Mouse (Mus musculus) kidney, embryonic 16.5 days (tissue): Measurements from ENCODE around the gene Tnip1. TPM values are rescaled to one million over a fixed set of nuclear protein-coding genes. Genes with fewer than 3 reads are reported as not detected.
A peak's percentile ranks its signal among the peaks of the same experiment; 100 is the strongest.

Source experiments
- ATAC-seq: fragments of 200-750 bp; cut with Nextera tagmentation; 2 replicates; pipeline ENCODE4 v1.8.0; 2017; ENCODE audit warnings: moderate TSS enrichment; ENCODE audit not compliant: low FRiP score, low TSS enrichment
- H3K27ac ChIP-seq: fragments of 300-500 bp; sonication (generic); 2 replicates; pipeline ENCODE4 v1.5.1; 2014; ENCODE audit warnings: low read length
- H3K27me3 ChIP-seq: fragments of 300-500 bp; sonication (generic); 2 replicates; pipeline ENCODE4 v1.6.1; 2014; ENCODE audit warnings: low read length, control low read depth, mixed read lengths; ENCODE audit not compliant: insufficient read depth
- H3K36me3 ChIP-seq: fragments of 300-500 bp; sonication (generic); 2 replicates; pipeline ENCODE4 v1.6.1; 2014; ENCODE audit warnings: low read length, control low read depth, mixed read lengths; ENCODE audit not compliant: insufficient read depth
- H3K4me1 ChIP-seq: fragments of 300-500 bp; sonication (generic); 2 replicates; pipeline ENCODE4 v1.6.1; 2014; ENCODE audit warnings: low read length, control low read depth, mixed read lengths; ENCODE audit not compliant: insufficient read depth
- H3K4me2 ChIP-seq: fragments of 300-500 bp; sonication (generic); replicated peaks from 2 replicates; pipeline ENCODE4 v1.6.1; 2014; ENCODE audit warnings: low read depth, low read length
- H3K4me3 ChIP-seq: fragments of 300-500 bp; sonication (generic); 2 replicates; pipeline ENCODE4 v1.5.1; 2014; ENCODE audit warnings: mild to moderate bottlenecking, low read length
- H3K9ac ChIP-seq: fragments of 300-500 bp; sonication (generic); replicated peaks from 2 replicates; pipeline ENCODE4 v1.6.1; 2014; ENCODE audit warnings: low read length
- H3K9me3 ChIP-seq: fragments of 300-500 bp; sonication (generic); 2 replicates; pipeline ENCODE4 v1.6.1; 2016; ENCODE audit warnings: low read length, control low read depth
- WGBS: fragments of 180-500 bp; shearing (Covaris S2); extraction: QIAGEN DNeasy Blood & Tissue Kit; methylation state at CpG from one replicate; pipeline ENCODE4 v1.1.7; 2014; 5-methylcytosine and 5-hydroxymethylcytosine counted together
- polyA plus RNA-seq: library from polyadenylated mRNA; unstranded; fragments of >200 nt; fragmentation: Nextera tagmentation; extraction: Ambion mirVana; gene quantifications from 2 replicates; pipeline ENCODE4 v1.2.1, GENCODE M21; 2015

Gene Tnip1
- polyA plus RNA-seq, 1 experiment from 2014 or later = 20.2 TPM

- no peak overlapping the region for H3K9ac ChIP-seq
- WGBS = 91% methylated on average over 5 of the region's 5 CpGs
- peaks cover 18% of the 10 kb centered on the region; the same call in 1 of the 2 replicates for H3K36me3 ChIP-seq
- H3K27ac ChIP-seq = no peak overlapping the region
- H3K4me3 ChIP-seq = no peak overlapping the region
- peaks cover 18% of the 10 kb centered on the region for H3K4me1 ChIP-seq
- H3K9me3 ChIP-seq = no peaks in the 10 kb centered on the region
- no peak overlapping the region for H3K4me2 ChIP-seq
- no peak for ATAC-seq
- H3K27me3 ChIP-seq = no peaks in the 10 kb centered on the region
Measured at GRCm38 (mm10) chr11:54907259-54907658, 55.5 kb downstream of the Tnip1 start.

- Histone ChIP-seq H3K9me3 (no peaks in the 10 kb centered on the region), H3K36me3 (peaks cover 18% of the 10 kb centered on the region; the same call in 1 of the 2 replicates), H3K27ac (no peak overlapping the region), H3K27me3 (no peaks in the 10 kb centered on the region), H3K4me1 (peaks cover 19% of the 10 kb centered on the region), H3K9ac (no peak overlapping the region; the same call in 1 of the 2 replicates), H3K4me3 (no peak overlapping the region), H3K4me2 (no peak overlapping the region)
- 76% methylated on average over 4 of the region's 4 CpGs for WGBS
- ATAC-seq = no peak
Measured at GRCm38 (mm10) chr11:54906466-54906865, 56.3 kb downstream of the Tnip1 start.

- Histone ChIP-seq H3K36me3 (peaks cover 18% of the 10 kb centered on the region; the same call in 1 of the 2 replicates), H3K4me1 (peaks cover 19% of the 10 kb centered on the region), H3K9ac (no peak overlapping the region; the same call in 1 of the 2 replicates), H3K9me3 (no peaks in the 10 kb centered on the region), H3K27me3 (no peaks in the 10 kb centered on the region), H3K4me3 (no peak overlapping the region), H3K27ac (no peak overlapping the region), H3K4me2 (no peak overlapping the region)
- WGBS = 62% methylated on average over 4 of the region's 4 CpGs
- peak; percentile 32; the same call in 1 of the 2 replicates for ATAC-seq
Measured at GRCm38 (mm10) chr11:54905931-54906330, 56.8 kb downstream of the Tnip1 start.

GRCm38 (mm10) chr11:54905086-54905485 is 57.6 kb downstream of the Tnip1 start:
- Histone ChIP-seq H3K27ac (no peak overlapping the region), H3K4me2 (no peak overlapping the region), H3K27me3 (no peaks in the 10 kb centered on the region), H3K4me3 (no peak overlapping the region), H3K36me3 (0 out of 2 replicates have a peak, but pooled peaks cover 12% of the 10 kb centered on the region), H3K4me1 (peaks cover 19% of the 10 kb centered on the region), H3K9me3 (no peaks in the 10 kb centered on the region), H3K9ac (no peak overlapping the region)
- 87% methylated on average over 3 of the region's 3 CpGs for WGBS
- ATAC-seq = no peak

GRCm38 (mm10) chr11:54903940-54904706 is 58.6 kb downstream of the Tnip1 start:
- H3K27me3 ChIP-seq = no peaks in the 10 kb centered on the region
- ATAC-seq = peak; percentile 55; the same call in 1 of the 2 replicates
- H3K9ac ChIP-seq = no peak overlapping the region
- H3K4me1 ChIP-seq = peaks cover 19% of the 10 kb centered on the region
- H3K4me3 ChIP-seq = no peak overlapping the region
- 52% methylated on average over 4 of the region's 4 CpGs for WGBS
- H3K4me2 ChIP-seq = 0 out of 2 replicates have a peak overlapping the region, but pooled peaks have one; percentile 17
- no peak overlapping the region for H3K27ac ChIP-seq
- H3K36me3 ChIP-seq = 0 out of 2 replicates have a peak, but pooled peaks cover 5% of the 10 kb centered on the region
- H3K9me3 ChIP-seq = no peaks in the 10 kb centered on the region

GRCm38 (mm10) chr11:54903339-54903738 is 59.4 kb downstream of the Tnip1 start:
- Histone ChIP-seq H3K36me3 (no peaks in the 10 kb centered on the region), H3K9ac (peak overlapping the region; percentile 69), H3K4me3 (peak overlapping the region; percentile 58), H3K27me3 (no peaks in the 10 kb centered on the region), H3K4me1 (peaks cover 19% of the 10 kb centered on the region), H3K4me2 (peak overlapping the region; percentile 95), H3K9me3 (no peaks in the 10 kb centered on the region), H3K27ac (no peak overlapping the region)
- WGBS = 67% methylated on average over 5 of the region's 5 CpGs
- ATAC-seq = no peak

- H3K27ac ChIP-seq = no peak within 1 kb of the TSS
Measured at GRCm38 (mm10) chr11:54902333-54903323, 60.1 kb downstream of the Tnip1 start, which contains the start of gene Gpx3. Gene Gpx3, plus strand, starts transcription at chr11:54902453.

GRCm38 (mm10) chr11:54899657-54900056 is 63.1 kb downstream of the Tnip1 start:
- Histone ChIP-seq H3K9ac (no peak overlapping the region), H3K4me3 (no peak overlapping the region), H3K36me3 (no peaks in the 10 kb centered on the region), H3K27ac (no peak overlapping the region), H3K9me3 (no peaks in the 10 kb centered on the region), H3K27me3 (no peaks in the 10 kb centered on the region), H3K4me1 (peaks cover 19% of the 10 kb centered on the region), H3K4me2 (no peak overlapping the region)
- WGBS = 55% methylated on average over 4 of the region's 4 CpGs
- ATAC-seq = no peak

More at GRCm38 (mm10) chr11:54902333-54903323, 60.1 kb downstream of the Tnip1 start, which contains the start of gene Gpx3:
- 14% methylated on average over 44 of the region's 45 CpGs for WGBS
- H3K4me1 ChIP-seq = peaks cover 19% of the 10 kb centered on the region
- peak within 1 kb of the TSS; percentile 69 for H3K9ac ChIP-seq
- peak within 1 kb of the TSS; percentile 95 for H3K4me2 ChIP-seq
- no peaks in the 10 kb centered on the region for H3K36me3 ChIP-seq
- H3K27me3 ChIP-seq = no peaks in the 10 kb centered on the region
- H3K4me3 ChIP-seq = peak within 1 kb of the TSS; percentile 58
- ATAC-seq = peak; percentile 86
- no peaks in the 10 kb centered on the region for H3K9me3 ChIP-seq

GRCm38 (mm10) chr11:54897470-54897869 is 65.2 kb downstream of the Tnip1 start:
- H3K9ac ChIP-seq = no peak overlapping the region
- 59% methylated on average over 5 of the region's 5 CpGs for WGBS
- no peaks in the 10 kb centered on the region for H3K9me3 ChIP-seq

More at GRCm38 (mm10) chr11:54897470-54897869, 65.2 kb downstream of the Tnip1 start:
- no peak overlapping the region for H3K4me3 ChIP-seq
- H3K4me1 ChIP-seq = 0 out of 2 replicates have a peak, but pooled peaks cover 3% of the 10 kb centered on the region
- 0 out of 2 replicates have a peak, but pooled peaks have one; percentile 27 for ATAC-seq
- 0 out of 2 replicates have a peak overlapping the region, but pooled peaks have one; percentile 13 for H3K27ac ChIP-seq
- H3K36me3 ChIP-seq = no peaks in the 10 kb centered on the region
- H3K4me2 ChIP-seq = no peak overlapping the region
- H3K27me3 ChIP-seq = no peaks in the 10 kb centered on the region
